Mouse (Mus musculus): ENCODE results near the gene Igflr1.

DNA sequence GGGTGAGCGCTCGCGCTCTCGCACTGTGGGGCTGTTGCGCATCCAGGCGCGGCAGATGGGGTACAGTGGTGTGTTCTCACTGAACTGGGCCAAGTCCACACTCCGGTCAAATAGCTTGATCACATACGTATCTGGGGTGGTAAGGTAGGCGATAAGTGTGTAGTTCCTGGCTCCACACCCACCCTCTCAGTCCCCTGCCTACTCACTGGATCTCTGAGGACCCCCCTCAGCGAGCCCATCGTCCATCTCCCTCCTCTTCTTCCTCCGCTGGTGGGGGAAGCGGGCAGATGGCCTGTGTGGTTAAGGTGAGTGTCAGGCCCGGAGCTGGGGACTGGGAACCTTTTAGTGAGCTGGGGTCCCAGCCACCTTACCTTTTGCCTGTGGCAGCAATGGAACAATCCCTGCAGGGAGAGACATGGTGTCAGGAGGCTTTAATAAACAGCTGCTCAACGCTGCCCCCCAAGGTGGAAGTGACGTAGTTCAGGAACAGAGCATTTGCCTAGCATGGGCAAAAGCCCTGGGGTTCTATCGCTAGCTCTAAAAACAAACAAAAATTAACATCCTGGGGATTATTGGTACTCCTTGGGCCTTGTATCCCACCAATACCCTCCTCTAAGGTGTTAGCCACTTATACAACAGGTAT lies 8.2 kb upstream of the Igflr1 start:
- peak; percentile 44 for TF ChIP-seq CTCF (IDR thresholded peaks at IDR 0.05)
- TF ChIP-seq EP300 (IDR thresholded peaks at IDR 0.05; ENCODE audit: insufficient read depth, low read depth, low read length) = no peak
- TF ChIP-seq POLR2A (IDR thresholded peaks at IDR 0.05; ENCODE audit: insufficient read depth, low read depth, low read length) = no peak

Measured in heart, adult 2 months (tissue).